Mouse (Mus musculus): Measurements from ENCODE around the gene Nbl1.

The Nbl1 gene

GRCm38 (mm10) chr4:139101546-139101945 lies 8.8 kb upstream of the Nbl1 start:
- no peak for DNase-seq (ENCODE audit: extremely low read depth, low read depth)

- no peak for DNase-seq (ENCODE audit: extremely low read depth, low read depth)
Observed at GRCm38 (mm10) chr4:139100326-139100725, 7.5 kb upstream of the Nbl1 start.

GRCm38 (mm10) chr4:139096201-139096600 lies 3.4 kb upstream of the Nbl1 start:
- no peak for DNase-seq (ENCODE audit: extremely low read depth, low read depth)

GRCm38 (mm10) chr4:139095406-139095805 lies 2.6 kb upstream of the Nbl1 start:
- DNase-seq (ENCODE audit: extremely low read depth, low read depth) = no peak

- no peak for DNase-seq (ENCODE audit: extremely low read depth, low read depth)
Observed at GRCm38 (mm10) chr4:139093196-139093530, 370 bp upstream of the Nbl1 start.

DNA sequence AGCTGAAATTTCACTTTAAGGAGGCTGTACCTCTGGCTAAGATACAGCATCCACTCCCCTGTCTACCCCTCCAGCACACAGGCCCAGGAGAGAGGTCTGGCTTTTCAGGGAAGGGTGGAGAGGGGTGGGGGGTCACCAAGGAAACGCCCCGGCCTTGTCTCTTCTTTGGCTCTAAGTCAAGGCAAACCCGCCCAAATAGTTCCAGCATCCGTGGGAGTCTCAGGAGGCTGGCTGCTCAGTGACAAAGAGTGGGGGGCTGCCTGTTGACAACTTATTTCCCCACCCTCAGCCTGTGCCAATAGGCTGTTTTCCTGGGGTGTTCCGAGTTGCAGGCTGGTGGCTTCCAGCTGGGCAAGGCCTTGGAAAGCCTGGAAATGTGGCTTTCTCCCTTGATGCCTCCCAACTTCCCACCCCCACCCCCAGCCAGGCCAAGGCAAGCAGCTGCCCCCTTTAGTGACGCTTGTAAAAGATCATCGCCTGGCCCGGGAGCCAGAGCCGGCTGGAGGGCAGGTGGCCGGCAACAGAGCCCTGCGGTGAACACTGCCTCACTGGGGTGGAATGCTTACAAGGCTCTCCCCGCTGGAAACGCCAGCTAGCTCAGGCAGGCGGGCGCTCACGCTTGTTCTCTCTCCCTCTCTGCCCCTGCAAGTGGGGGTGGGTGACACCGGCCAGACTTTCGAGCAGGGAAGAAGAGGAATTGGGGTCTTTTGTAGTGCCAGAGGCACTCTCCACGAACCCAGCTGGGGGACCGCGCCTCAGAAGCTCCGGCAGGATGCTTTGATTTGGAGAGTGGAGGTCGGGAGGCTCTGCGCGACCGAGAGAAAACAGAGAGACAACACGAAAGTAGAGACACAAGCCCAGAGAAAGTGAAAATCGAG lies 1.1 kb downstream of the Nbl1 start:
- no peak for DNase-seq (ENCODE audit: extremely low read depth, low read depth)

DNA sequence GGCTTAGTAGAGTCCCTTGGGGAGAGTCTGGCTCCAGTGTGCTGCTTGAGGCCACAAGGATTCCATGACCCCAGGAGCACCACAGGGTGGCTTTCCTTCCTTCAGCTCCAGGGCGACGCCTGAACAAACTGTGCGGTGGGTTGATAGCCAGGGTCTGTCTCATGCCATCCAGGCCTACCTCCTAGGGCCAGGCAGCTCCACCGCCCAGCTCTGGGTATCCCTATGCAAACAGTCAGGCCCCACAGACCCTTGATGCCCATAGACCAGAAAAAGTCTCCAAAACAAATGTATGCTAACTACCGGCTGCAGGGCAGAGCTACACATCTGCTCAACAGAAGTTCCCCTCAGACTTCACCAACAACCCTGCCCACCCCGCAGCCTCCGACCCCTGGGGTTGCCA lies 1.7 kb downstream of the Nbl1 start:
- DNase-seq (ENCODE audit: extremely low read depth, low read depth) = no peak

GRCm38 (mm10) chr4:139090303-139090940 lies 2.4 kb downstream of the Nbl1 start:
- no peak for DNase-seq (ENCODE audit: extremely low read depth, low read depth)

DNA sequence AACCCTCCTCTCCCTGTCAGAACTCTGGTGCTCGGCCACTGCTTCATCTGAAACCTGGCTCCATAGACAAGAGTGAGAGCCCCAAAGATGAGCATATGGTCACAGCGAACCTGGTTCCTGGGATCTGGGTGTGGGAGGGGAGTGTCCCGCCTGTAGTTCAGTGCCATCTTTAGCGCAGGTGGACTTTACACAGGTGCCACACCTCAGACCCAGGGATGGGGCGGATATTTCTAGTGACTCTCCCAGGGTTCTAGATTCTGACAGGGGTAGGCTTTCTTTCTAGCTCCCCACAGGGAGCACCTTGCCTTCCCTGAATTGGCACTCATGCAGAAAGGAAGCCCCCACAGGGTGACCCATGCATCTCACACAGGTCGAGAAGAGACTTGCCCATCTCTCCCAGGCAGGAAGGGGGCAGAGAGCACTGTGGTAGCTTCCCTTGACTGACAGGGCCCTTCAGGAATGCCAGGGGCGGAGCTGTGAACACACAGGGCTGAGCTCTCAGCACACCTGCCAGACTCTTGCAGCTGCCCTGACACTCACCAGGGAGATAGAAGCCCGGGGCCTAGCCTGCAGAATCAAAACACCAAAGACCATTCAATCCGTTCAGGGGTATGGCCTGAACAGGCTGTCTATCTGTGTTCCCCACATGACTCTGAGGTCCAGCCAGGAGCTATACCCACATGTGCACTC lies 3.7 kb downstream of the Nbl1 start:
- DNase-seq (ENCODE audit: extremely low read depth, low read depth) = no peak

- no peak for DNase-seq (ENCODE audit: extremely low read depth, low read depth)
Observed at GRCm38 (mm10) chr4:139086984-139087383, 5.8 kb downstream of the Nbl1 start.

GRCm38 (mm10) chr4:139086037-139086436 lies 6.8 kb downstream of the Nbl1 start:
- DNase-seq (ENCODE audit: extremely low read depth, low read depth) = peak; percentile 58

GRCm38 (mm10) chr4:139085337-139085736 lies 7.5 kb downstream of the Nbl1 start:
- no peak for DNase-seq (ENCODE audit: extremely low read depth, low read depth)

GRCm38 (mm10) chr4:139082790-139083564 lies 9.8 kb downstream of the Nbl1 start:
- no peak for DNase-seq (ENCODE audit: extremely low read depth, low read depth)

DNA sequence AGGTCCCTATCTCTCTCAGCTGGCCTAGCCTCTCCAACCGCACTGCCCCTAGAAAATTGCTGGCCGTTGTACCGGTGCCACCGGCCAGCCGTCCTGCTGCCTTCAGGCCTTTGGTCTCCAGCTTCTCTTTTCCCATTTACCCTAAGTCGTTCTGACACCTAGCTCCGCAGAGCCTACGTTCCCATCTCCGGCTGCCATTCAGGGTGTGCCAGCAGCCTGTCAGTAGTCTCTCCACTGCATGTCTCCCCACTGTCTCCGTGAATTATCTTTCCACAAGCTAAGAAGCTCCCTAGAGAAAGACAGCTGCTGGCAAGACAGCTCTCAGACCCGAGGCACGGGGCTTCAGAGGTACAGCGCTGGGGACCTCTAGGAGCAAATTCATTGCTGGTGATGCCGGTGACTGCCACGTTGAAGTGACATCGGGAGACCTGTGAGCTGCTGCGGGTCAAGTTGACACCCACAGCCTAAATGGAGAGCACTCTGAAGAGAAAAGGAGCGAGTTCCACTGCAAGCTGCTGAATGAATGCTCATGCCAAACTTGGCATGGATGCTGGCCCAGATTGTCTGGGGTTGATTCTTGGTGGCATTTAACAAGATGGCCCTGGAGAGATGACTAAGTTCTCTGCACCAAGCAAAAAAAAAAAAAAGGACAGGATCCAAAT lies 11.4 kb downstream of the Nbl1 start:
- no peak for DNase-seq (ENCODE audit: extremely low read depth, low read depth)

DNA sequence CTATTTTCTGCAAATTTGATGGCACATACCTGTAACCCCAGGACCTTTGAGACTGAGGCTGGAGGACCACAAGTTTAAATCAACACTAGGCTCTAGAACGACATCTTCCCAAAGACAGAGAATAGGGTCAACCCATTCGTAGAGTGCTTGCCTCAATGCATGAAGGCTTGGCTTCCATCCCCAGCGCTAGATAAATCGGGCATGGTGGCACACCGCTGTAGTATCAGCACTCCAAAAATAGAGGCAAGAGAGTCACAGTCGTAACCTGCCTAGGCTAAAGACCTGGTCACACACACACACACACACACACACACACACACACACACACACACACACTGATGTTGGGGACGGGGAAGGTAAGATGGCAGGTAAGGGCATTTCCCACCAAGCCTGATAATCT lies 12.5 kb downstream of the Nbl1 start:
- no peak for DNase-seq (ENCODE audit: extremely low read depth, low read depth)

DNA sequence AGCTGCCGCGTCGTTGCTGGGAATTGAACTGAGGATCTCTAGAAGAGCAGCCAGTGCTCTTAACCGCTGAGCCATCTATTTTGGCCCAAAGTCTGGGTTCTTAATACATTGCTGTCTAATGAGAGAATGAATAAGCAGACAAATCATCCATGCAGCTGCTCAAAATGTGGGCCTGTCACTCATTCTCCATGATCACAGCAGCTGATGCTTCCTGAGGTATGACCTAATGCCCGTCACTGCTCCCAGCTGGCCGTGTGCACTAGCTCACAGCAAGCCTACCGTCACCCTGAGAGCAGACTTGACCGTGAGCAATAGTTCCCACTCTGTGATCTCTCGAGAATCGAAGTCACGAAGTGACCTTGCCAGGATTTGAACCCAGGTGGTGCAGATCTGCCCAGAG lies 13.4 kb downstream of the Nbl1 start:
- no peak for DNase-seq (ENCODE audit: extremely low read depth, low read depth)

GRCm38 (mm10) chr4:139078726-139079125 lies 14.1 kb downstream of the Nbl1 start:
- DNase-seq (ENCODE audit: extremely low read depth, low read depth) = peak; percentile 9

GRCm38 (mm10) chr4:139078313-139078712 lies 14.5 kb downstream of the Nbl1 start:
- DNase-seq (ENCODE audit: extremely low read depth, low read depth) = peak; percentile 44

GRCm38 (mm10) chr4:139075915-139076314 lies 16.9 kb downstream of the Nbl1 start:
- no peak for DNase-seq (ENCODE audit: extremely low read depth, low read depth)

DNA sequence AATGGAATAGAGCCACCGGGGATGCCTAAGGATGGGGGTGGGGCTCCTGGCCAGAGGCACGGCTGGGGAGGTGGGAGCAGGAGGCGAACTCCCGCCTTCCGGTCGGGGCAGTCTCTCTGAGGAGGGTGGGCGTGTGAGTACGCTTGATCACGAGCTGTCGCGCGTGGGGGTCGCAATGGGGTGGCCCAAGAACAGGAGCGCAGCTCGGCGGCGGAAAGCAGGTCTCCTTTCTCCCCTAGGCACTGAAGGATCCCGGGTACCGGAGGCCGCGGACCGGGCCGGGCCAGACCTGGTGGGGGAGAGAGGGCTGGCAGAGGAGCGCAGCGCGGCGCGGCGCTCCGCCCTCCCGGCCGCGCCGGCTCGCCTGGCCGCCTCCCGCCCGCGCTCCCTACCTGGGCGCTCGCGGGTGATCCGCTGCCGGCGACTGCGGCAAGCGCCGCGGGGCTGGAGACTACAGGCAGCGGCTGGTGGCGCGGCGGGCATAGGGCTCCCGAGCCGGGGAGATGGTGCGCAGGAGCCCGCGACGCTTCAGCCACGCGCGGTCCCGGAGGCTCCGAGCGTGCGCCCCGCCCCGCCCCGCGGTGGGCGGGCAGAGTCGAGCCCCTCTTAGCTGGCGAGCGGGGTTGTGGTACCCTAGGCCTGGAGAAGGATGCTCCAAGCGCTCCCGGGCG lies 17.6 kb downstream of the Nbl1 start, which contains the start of gene Htr6:
Gene Htr6, minus strand, starts transcription at position 530 of the 671 bp plus-strand sequence.
- no peak for DNase-seq (ENCODE audit: extremely low read depth, low read depth)
